Mouse (Mus musculus): Measurements from ENCODE around the gene Tgm2. TPM values are rescaled to one million over a fixed set of nuclear protein-coding genes. Genes with fewer than 3 reads are reported as not detected.

Tgm2 gene
- polyA plus RNA-seq, 1 experiment, result 13.3 TPM

DNA sequence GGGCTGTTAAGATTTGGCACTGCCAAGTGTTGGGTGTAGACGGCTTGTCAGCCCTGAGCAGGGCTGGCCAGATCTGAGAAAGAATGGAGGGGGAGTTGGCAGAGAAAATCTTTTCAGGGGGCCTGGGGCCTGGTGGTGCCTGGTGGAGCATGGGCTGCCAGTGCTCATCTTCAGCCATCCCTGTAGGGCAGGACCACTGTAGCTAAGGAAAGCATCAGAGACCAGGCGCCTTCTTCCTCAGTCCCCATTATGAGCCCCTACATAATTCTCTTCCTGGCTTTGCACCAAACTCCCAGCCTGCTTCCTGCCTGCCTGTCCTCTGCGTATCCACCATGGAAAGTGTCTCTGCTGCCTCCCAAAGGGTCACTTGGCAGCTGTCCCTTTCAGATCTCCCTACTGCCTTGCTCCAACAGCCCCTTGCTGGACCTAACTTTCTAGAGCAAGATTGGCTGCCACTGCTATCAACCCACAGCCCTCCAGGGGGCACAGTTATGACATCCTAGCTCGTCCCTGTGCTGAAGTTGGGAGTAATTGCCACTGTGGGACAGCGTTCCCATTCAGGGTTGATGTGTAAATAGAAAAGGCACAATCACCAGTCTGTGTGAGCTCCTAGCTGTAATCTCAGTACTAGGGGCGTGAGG, 39.2 kb downstream of the Tgm2 start:
- Histone ChIP-seq H3K4me3 (ENCODE audit: insufficient read depth, low read length) (no peak overlapping the region), H3K27ac (ENCODE audit: insufficient read depth, low read length) (no peak overlapping the region), H3K4me1 (ENCODE audit: control insufficient read depth, insufficient read depth, low read length) (no peaks in the 10 kb centered on the region)
- TF ChIP-seq POLR2A (IDR thresholded peaks at IDR 0.05; ENCODE audit: extremely low read depth, insufficient read depth, low read length) (no peak), CTCF (IDR thresholded peaks at IDR 0.05; ENCODE audit: extremely low read depth, insufficient read depth, low read length) (peak; percentile 75)

DNA sequence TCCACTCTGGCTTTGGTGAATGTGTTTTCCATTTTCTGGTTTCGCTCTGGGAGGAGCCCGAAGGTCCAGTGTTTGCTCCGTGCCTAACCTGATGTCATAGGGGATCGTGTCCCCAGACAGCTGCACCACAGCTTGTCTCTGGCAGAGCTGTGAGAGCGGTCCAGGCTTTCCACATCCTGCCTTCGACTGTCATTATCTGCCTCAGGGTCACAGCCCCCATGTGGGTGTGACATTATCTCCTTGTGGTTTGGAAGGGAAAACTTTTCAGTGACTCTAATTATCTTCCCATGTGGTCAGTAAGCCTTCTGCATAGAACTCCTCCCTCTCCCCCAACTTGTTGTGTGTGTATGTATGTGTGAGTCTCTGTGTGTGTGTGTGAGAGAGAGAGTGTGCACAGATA, 40.6 kb downstream of the Tgm2 start:
- H3K4me3 ChIP-seq (ENCODE audit: insufficient read depth, low read length), result no peak overlapping the region
- no peaks in the 10 kb centered on the region for H3K4me1 ChIP-seq (ENCODE audit: control insufficient read depth, insufficient read depth, low read length)
- TF ChIP-seq CTCF (IDR thresholded peaks at IDR 0.05; ENCODE audit: extremely low read depth, insufficient read depth, low read length) (no peak), POLR2A (IDR thresholded peaks at IDR 0.05; ENCODE audit: extremely low read depth, insufficient read depth, low read length) (no peak)
- no peak overlapping the region for H3K27ac ChIP-seq (ENCODE audit: insufficient read depth, low read length)

GRCm38 (mm10) chr2:158104966-158105365, 41.3 kb downstream of the Tgm2 start:
- Histone ChIP-seq H3K4me1 (ENCODE audit: control insufficient read depth, insufficient read depth, low read length) (no peaks in the 10 kb centered on the region), H3K4me3 (ENCODE audit: insufficient read depth, low read length) (no peak overlapping the region)
- TF ChIP-seq POLR2A (IDR thresholded peaks at IDR 0.05; ENCODE audit: extremely low read depth, insufficient read depth, low read length) (no peak), CTCF (IDR thresholded peaks at IDR 0.05; ENCODE audit: extremely low read depth, insufficient read depth, low read length) (no peak)

DNA sequence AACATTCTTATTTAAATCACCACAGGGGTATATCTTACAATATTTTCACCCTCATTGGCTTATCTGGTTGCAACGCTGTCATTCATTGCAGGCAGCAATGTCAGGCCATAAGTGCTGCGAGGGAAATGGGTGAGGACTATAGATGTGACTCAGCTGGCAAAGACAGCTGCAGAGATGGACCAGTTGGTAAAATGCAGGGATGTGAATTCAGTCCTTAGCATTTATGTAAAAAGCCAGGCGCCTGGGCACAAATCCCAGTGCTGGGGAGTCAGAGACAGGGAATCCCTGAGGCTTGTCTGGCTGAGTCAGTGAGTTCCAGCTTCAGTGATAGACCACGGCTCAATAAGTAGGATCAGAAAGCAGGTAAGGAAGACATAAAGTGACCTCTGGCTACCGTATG, 44.5 kb downstream of the Tgm2 start:
- no peak for TF ChIP-seq CTCF (IDR thresholded peaks at IDR 0.05; ENCODE audit: extremely low read depth, insufficient read depth, low read length)
- TF ChIP-seq POLR2A (IDR thresholded peaks at IDR 0.05; ENCODE audit: extremely low read depth, insufficient read depth, low read length), result no peak

More at GRCm38 (mm10) chr2:158104966-158105365, 41.3 kb downstream of the Tgm2 start:
- H3K27ac ChIP-seq (ENCODE audit: insufficient read depth, low read length), result no peak overlapping the region

DNA sequence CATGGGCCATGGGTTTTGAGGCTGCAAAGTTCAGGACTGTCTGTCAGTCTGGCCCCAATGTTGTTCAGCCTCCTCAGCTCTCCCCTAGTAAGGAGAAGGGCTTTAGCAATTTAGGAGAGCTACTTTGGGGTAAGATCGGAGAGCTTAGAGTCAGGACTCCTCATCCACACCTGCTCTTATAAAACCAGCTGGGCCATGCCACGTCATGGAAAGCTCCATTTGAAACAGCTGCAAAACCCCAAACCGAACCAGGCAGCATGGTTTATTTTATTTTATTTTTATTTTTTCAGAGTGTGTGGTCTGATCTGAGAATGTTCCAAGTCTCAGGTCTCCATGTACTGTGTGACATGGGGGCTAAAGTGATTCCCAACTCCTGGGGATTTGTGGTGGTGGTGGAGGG, 46.7 kb downstream of the Tgm2 start:
- TF ChIP-seq POLR2A (IDR thresholded peaks at IDR 0.05; ENCODE audit: extremely low read depth, insufficient read depth, low read length) (no peak), CTCF (IDR thresholded peaks at IDR 0.05; ENCODE audit: extremely low read depth, insufficient read depth, low read length) (no peak)
- no peak overlapping the region for H3K27ac ChIP-seq (ENCODE audit: insufficient read depth, low read length)
- H3K4me3 ChIP-seq (ENCODE audit: insufficient read depth, low read length), result no peak overlapping the region
- H3K4me1 ChIP-seq (ENCODE audit: control insufficient read depth, insufficient read depth, low read length), result no peaks in the 10 kb centered on the region

More for the DNA sequence above, 44.5 kb downstream of the Tgm2 start:
- no peak overlapping the region for H3K4me3 ChIP-seq (ENCODE audit: insufficient read depth, low read length)
- no peak overlapping the region for H3K27ac ChIP-seq (ENCODE audit: insufficient read depth, low read length)
- H3K4me1 ChIP-seq (ENCODE audit: control insufficient read depth, insufficient read depth, low read length), result no peaks in the 10 kb centered on the region

GRCm38 (mm10) chr2:158098730-158099129, 47.5 kb downstream of the Tgm2 start:
- H3K27ac ChIP-seq (ENCODE audit: insufficient read depth, low read length), result no peak overlapping the region
- H3K4me1 ChIP-seq (ENCODE audit: control insufficient read depth, insufficient read depth, low read length), result no peaks in the 10 kb centered on the region
- no peak for TF ChIP-seq CTCF (IDR thresholded peaks at IDR 0.05; ENCODE audit: extremely low read depth, insufficient read depth, low read length)
- no peak for TF ChIP-seq POLR2A (IDR thresholded peaks at IDR 0.05; ENCODE audit: extremely low read depth, insufficient read depth, low read length)
- H3K4me3 ChIP-seq (ENCODE audit: insufficient read depth, low read length), result no peak overlapping the region

DNA sequence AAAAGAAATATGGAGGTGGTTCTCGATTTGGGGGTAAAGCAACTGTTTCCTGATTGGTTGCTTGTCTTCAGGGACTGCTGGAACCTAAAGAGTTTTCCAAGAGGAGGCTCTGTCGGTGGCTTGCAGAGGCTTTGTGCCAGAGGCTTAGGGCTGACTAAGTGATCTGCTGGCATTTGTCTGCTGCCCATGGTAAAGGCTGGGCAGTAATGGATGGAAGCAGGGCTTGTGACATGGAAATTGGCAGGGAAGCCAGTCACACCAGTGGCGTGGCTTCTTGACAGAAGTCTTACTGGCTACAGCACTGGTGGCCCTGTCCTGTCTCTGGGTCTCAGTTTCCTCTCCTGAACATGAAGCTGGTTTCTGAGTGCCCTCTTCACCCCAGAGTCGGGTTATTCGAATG, 49.2 kb downstream of the Tgm2 start:
- H3K4me1 ChIP-seq (ENCODE audit: control insufficient read depth, insufficient read depth, low read length), result peaks cover 5% of the 10 kb centered on the region
- H3K4me3 ChIP-seq (ENCODE audit: insufficient read depth, low read length), result no peak overlapping the region
- TF ChIP-seq CTCF (IDR thresholded peaks at IDR 0.05; ENCODE audit: extremely low read depth, insufficient read depth, low read length) (no peak), POLR2A (IDR thresholded peaks at IDR 0.05; ENCODE audit: extremely low read depth, insufficient read depth, low read length) (no peak)
- no peak overlapping the region for H3K27ac ChIP-seq (ENCODE audit: insufficient read depth, low read length)

GRCm38 (mm10) chr2:158094846-158095245, 51.4 kb downstream of the Tgm2 start:
- TF ChIP-seq CTCF (IDR thresholded peaks at IDR 0.05; ENCODE audit: extremely low read depth, insufficient read depth, low read length), result no peak
- no peak for TF ChIP-seq POLR2A (IDR thresholded peaks at IDR 0.05; ENCODE audit: extremely low read depth, insufficient read depth, low read length)
- H3K4me1 ChIP-seq (ENCODE audit: control insufficient read depth, insufficient read depth, low read length), result peaks cover 5% of the 10 kb centered on the region
- H3K4me3 ChIP-seq (ENCODE audit: insufficient read depth, low read length), result no peak overlapping the region
- H3K27ac ChIP-seq (ENCODE audit: insufficient read depth, low read length), result no peak overlapping the region

DNA sequence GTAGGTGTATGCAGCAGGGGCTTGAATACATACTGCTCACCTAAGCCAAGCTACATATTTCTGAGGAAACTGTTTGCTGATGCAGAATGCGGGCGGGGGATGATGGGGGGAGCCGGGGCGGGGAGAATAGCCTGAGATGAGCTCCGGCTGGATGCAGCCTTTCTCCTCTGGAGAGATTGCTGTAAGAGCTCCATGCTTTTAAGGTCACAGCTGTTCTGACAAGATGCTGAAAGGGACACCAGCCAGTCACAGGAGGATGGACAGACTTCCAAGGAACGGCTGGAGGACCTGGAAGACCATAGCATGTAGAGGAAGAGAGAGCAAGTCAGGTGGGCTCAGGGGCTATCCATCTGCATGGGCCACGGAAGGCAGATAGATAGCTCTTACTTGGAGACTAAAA, 51.9 kb downstream of the Tgm2 start:
- TF ChIP-seq CTCF (IDR thresholded peaks at IDR 0.05; ENCODE audit: extremely low read depth, insufficient read depth, low read length) (no peak), POLR2A (IDR thresholded peaks at IDR 0.05; ENCODE audit: extremely low read depth, insufficient read depth, low read length) (no peak)
- H3K4me3 ChIP-seq (ENCODE audit: insufficient read depth, low read length), result no peak overlapping the region
- H3K4me1 ChIP-seq (ENCODE audit: control insufficient read depth, insufficient read depth, low read length), result peaks cover 5% of the 10 kb centered on the region
- no peak overlapping the region for H3K27ac ChIP-seq (ENCODE audit: insufficient read depth, low read length)

GRCm38 (mm10) chr2:158093345-158093744, 52.9 kb downstream of the Tgm2 start:
- no peak overlapping the region for H3K4me3 ChIP-seq (ENCODE audit: insufficient read depth, low read length)
- peaks cover 5% of the 10 kb centered on the region for H3K4me1 ChIP-seq (ENCODE audit: control insufficient read depth, insufficient read depth, low read length)
- TF ChIP-seq CTCF (IDR thresholded peaks at IDR 0.05; ENCODE audit: extremely low read depth, insufficient read depth, low read length) (no peak), POLR2A (IDR thresholded peaks at IDR 0.05; ENCODE audit: extremely low read depth, insufficient read depth, low read length) (no peak)
- no peak overlapping the region for H3K27ac ChIP-seq (ENCODE audit: insufficient read depth, low read length)
